Mouse (Mus musculus) lung, adult 2 months (tissue): ENCODE data around the gene Fnbp1l.

Experiments
- CTCF ChIP-seq: fragments of 200-500 bp; IDR thresholded peaks from 2 replicates; pipeline ENCODE4 v1.5.1; 2011; ENCODE audit warnings: mild to moderate bottlenecking, low read length, control low read depth; ENCODE audit not compliant: insufficient read depth
- POLR2A ChIP-seq: fragments of 200-500 bp; IDR thresholded peaks from 2 replicates; pipeline ENCODE4 v1.6.1; 2011; ENCODE audit warnings: low read depth, mild to moderate bottlenecking, control low read depth, low read length, borderline replicate concordance; ENCODE audit errors: extremely low read depth

- TF ChIP-seq CTCF (no peak), POLR2A (no peak)
These were observed 20.2 kb downstream of the Fnbp1l start for GRCm38 (mm10) chr3:122599291-122599690.
